Mouse (Mus musculus) stomach, embryonic 14.5 days (tissue): Measurements from ENCODE around the gene Tm4sf19. TPM values are rescaled to one million over a fixed set of nuclear protein-coding genes. Genes with fewer than 3 reads are reported as not detected.
"Not testable (repeated sequence)": the region's sequence is repeated elsewhere in the genome, so short reads cannot be mapped to it uniquely, and the experiment has no call there.

ENCODE experiments used
- ATAC-seq: fragments of 200-750 bp; cut with Nextera tagmentation; 2 replicates; pipeline ENCODE4 v1.8.0; 2017; ENCODE audit warnings: low read depth, moderate TSS enrichment; ENCODE audit not compliant: insufficient number of reproducible peaks, insufficient read depth, low FRiP score
- H3K27ac ChIP-seq: fragments of 300-500 bp; sonication (generic); 2 replicates; pipeline ENCODE4 v1.5.1; 2014; ENCODE audit warnings: mild to moderate bottlenecking, low read length, moderate library complexity, mixed read lengths
- H3K27me3 ChIP-seq: fragments of 300-500 bp; sonication (generic); 2 replicates; pipeline ENCODE4 v1.6.1; 2014; ENCODE audit warnings: low read length, control low read depth, mixed read lengths; ENCODE audit not compliant: control insufficient read depth, insufficient read depth
- H3K36me3 ChIP-seq: fragments of 300-500 bp; sonication (generic); 2 replicates; pipeline ENCODE4 v1.6.1; 2014; ENCODE audit warnings: mild to moderate bottlenecking, control low read depth, low read length, moderate library complexity, mixed read lengths; ENCODE audit not compliant: control insufficient read depth, insufficient read depth
- H3K4me1 ChIP-seq: fragments of 300-500 bp; sonication (generic); 2 replicates; pipeline ENCODE4 v1.6.1; 2014; ENCODE audit warnings: low read length, control low read depth, mixed read lengths; ENCODE audit not compliant: control insufficient read depth, insufficient read depth
- H3K4me2 ChIP-seq: fragments of 300-500 bp; sonication (generic); replicated peaks from 2 replicates; pipeline ENCODE4 v1.6.1; 2014; ENCODE audit warnings: low read depth, low read length, control low read depth
- H3K4me3 ChIP-seq: fragments of 300-500 bp; sonication (generic); 2 replicates; pipeline ENCODE4 v1.5.1; 2014; ENCODE audit warnings: low read depth, low read length, control low read depth
- H3K9ac ChIP-seq: fragments of 300-500 bp; sonication (generic); replicated peaks from 2 replicates; pipeline ENCODE4 v1.6.1; 2014; ENCODE audit warnings: low read depth, mild to moderate bottlenecking, control low read depth, low read length, moderate library complexity, mixed read lengths
- H3K9me3 ChIP-seq: fragments of 300-500 bp; sonication (generic); 2 replicates; pipeline ENCODE4 v1.6.1; 2016; ENCODE audit warnings: low read depth, low read length, control low read depth; ENCODE audit not compliant: control insufficient read depth
- WGBS: fragments of 180-500 bp; shearing (Covaris S2); extraction: QIAGEN DNeasy Blood & Tissue Kit; methylation state at CpG from one replicate; pipeline ENCODE4 v1.1.7; 2014; 5-methylcytosine and 5-hydroxymethylcytosine counted together
- polyA plus RNA-seq: library from polyadenylated mRNA; unstranded; fragments of >200 nt; fragmentation: Nextera tagmentation; extraction: Ambion mirVana; gene quantifications from 2 replicates; pipeline ENCODE4 v1.2.1, GENCODE M21; 2014

The Tm4sf19 gene
- polyA plus RNA-seq, 1 experiment from 2014 or later, result not detected

GRCm38 (mm10) chr16:32433138-32433537, 32.8 kb downstream of the Tm4sf19 start:
- Histone ChIP-seq H3K9me3 (no peaks in the 10 kb centered on the region), H3K36me3 (no peaks in the 10 kb centered on the region), H3K4me1 (peaks cover 9% of the 10 kb centered on the region; the same call in 1 of the 2 replicates), H3K27ac (no peak overlapping the region), H3K9ac (no peak overlapping the region), H3K4me2 (no peak overlapping the region), H3K27me3 (no peaks in the 10 kb centered on the region), H3K4me3 (no peak overlapping the region)
- ATAC-seq, result no peak
- WGBS, result 84% methylated on average over 2 of the region's 2 CpGs

- peaks cover 9% of the 10 kb centered on the region; the same call in 1 of the 2 replicates for H3K4me1 ChIP-seq
- no peak overlapping the region for H3K4me2 ChIP-seq
- no peak overlapping the region for H3K9ac ChIP-seq
- H3K27me3 ChIP-seq, result no peaks in the 10 kb centered on the region
- WGBS, result 53% methylated on average over 6 of the region's 6 CpGs
- ATAC-seq, result no peak
- H3K9me3 ChIP-seq, result no peaks in the 10 kb centered on the region
- H3K36me3 ChIP-seq, result no peaks in the 10 kb centered on the region
- H3K4me3 ChIP-seq, result no peak overlapping the region
- no peak overlapping the region for H3K27ac ChIP-seq
These were observed 33.8 kb downstream of the Tm4sf19 start for GRCm38 (mm10) chr16:32434066-32434465.

DNA sequence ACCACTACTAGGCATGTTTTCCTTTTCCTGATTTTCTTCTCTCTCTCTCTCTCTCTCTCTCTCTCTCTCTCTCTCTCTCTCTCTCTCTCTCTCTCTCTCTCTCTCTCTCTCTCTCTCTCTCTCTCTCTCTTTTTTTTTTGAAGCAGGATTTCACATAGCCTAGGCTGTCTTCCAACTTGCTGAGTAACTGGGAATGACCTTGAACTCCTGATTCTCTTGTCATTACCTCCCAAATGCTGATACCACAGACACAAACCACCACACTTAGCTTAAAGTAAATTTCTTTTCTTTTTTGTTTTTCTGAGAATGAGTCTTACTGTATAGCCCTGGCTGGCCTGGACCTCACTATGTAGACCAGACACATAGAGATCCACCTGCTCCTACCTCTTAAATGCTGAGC, 34.4 kb downstream of the Tm4sf19 start:
- Histone ChIP-seq H3K4me1 (peaks cover 9% of the 10 kb centered on the region; the same call in 1 of the 2 replicates), H3K36me3 (no peaks in the 10 kb centered on the region), H3K27ac (no peak overlapping the region), H3K9me3 (no peaks in the 10 kb centered on the region), H3K9ac (no peak overlapping the region), H3K27me3 (no peaks in the 10 kb centered on the region), H3K4me2 (no peak overlapping the region), H3K4me3 (no peak overlapping the region)
- no peak for ATAC-seq

GRCm38 (mm10) chr16:32436657-32437056, 36.4 kb downstream of the Tm4sf19 start:
- 68% methylated on average over 1 of the region's 1 CpGs for WGBS
- H3K9ac ChIP-seq, result no peak overlapping the region
- peaks cover 5% of the 10 kb centered on the region; the same call in 1 of the 2 replicates for H3K4me1 ChIP-seq
- no peak for ATAC-seq
- no peaks in the 10 kb centered on the region for H3K9me3 ChIP-seq
- no peaks in the 10 kb centered on the region for H3K27me3 ChIP-seq
- H3K4me3 ChIP-seq, result no peak overlapping the region
- H3K4me2 ChIP-seq, result no peak overlapping the region
- no peaks in the 10 kb centered on the region for H3K36me3 ChIP-seq
- H3K27ac ChIP-seq, result no peak overlapping the region

DNA sequence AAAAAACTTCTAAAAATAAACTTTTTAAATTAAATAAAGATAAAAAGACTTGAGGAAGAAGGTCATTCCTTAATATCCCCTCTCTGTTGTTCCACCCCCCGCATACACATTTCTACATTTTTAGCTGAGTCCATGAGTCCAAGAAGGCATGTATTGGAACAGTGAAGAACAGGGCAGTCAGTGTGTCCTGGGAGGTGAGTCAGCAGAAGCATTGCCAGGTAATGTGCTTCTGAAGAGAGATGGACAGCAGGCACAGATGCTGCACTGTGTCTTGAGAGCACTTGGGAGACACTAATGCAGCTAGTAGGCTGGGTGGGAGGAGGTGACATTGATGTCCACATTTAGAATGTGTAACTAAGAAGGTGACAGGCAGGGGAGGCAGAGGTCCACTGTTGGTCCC, 37.0 kb downstream of the Tm4sf19 start:
- no peaks in the 10 kb centered on the region for H3K36me3 ChIP-seq
- H3K9me3 ChIP-seq, result no peaks in the 10 kb centered on the region
- ATAC-seq, result no peak
- no peak overlapping the region for H3K4me2 ChIP-seq
- no peak overlapping the region for H3K4me3 ChIP-seq
- H3K9ac ChIP-seq, result no peak overlapping the region
- 93% methylated on average over 1 of the region's 1 CpGs for WGBS
- no peak overlapping the region for H3K27ac ChIP-seq
- H3K4me1 ChIP-seq, result no peaks in the 10 kb centered on the region
- H3K27me3 ChIP-seq, result no peaks in the 10 kb centered on the region

DNA sequence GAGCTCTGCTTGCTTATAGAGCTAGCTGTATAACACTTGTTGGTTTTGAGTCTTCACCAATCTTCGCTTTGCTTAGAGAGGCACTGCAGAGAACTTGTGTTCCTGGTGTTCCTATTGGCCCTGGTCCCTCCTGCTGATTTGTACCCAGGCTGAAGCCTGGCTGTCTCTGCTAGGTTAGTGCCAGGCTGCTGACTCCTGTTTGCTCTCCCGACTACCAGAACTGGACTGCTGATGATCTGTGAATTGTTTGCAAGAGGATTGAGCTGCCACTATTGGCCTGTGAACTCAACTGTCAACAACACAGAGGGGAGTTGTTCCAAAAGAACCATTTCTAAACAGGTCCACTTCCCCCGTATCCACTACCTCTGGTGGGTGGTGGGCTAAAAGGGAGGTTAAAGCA, 41.1 kb downstream of the Tm4sf19 start:
- no peak for ATAC-seq
- H3K4me1 ChIP-seq, result no peaks in the 10 kb centered on the region
- no peaks in the 10 kb centered on the region for H3K36me3 ChIP-seq
- H3K9me3 ChIP-seq, result no peaks in the 10 kb centered on the region
- H3K4me2 ChIP-seq, result no peak overlapping the region
- H3K4me3 ChIP-seq, result no peak overlapping the region
- WGBS, result 86% methylated on average over 3 of the region's 3 CpGs
- H3K27ac ChIP-seq, result no peak overlapping the region
- no peaks in the 10 kb centered on the region for H3K27me3 ChIP-seq
- no peak overlapping the region for H3K9ac ChIP-seq

DNA sequence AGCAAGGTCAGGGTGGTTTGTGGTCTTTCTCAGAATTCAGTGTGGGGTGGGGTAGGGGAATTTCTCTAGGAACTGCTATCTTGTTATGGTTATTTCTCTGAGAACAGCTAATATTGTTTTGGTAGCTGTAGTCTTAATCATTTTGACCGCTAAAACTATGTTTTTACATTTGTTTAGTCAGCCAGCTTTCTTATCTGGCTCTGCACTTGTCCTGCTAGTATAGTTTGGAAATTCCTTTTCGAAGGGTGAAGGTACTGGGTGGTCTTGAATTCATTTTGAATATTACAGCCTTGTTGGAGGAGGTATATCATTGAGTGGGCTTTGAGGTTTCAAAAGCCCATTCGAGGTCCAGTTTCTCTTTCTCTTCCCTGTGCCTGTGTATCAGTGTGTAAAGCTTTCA, 44.3 kb downstream of the Tm4sf19 start:
- not testable (repeated sequence) for H3K4me2 ChIP-seq, H3K9ac ChIP-seq, H3K27me3 ChIP-seq, H3K27ac ChIP-seq, H3K4me1 ChIP-seq, H3K4me3 ChIP-seq, H3K36me3 ChIP-seq, ATAC-seq, H3K9me3 ChIP-seq
- 85% methylated on average over 3 of the region's 3 CpGs for WGBS

GRCm38 (mm10) chr16:32445558-32445957, 45.3 kb downstream of the Tm4sf19 start:
- H3K9me3 ChIP-seq, result no peaks in the 10 kb centered on the region
- no peaks in the 10 kb centered on the region for H3K27me3 ChIP-seq
- no peaks in the 10 kb centered on the region for H3K4me1 ChIP-seq
- 79% methylated on average over 1 of the region's 1 CpGs for WGBS
- H3K9ac ChIP-seq, result no peak overlapping the region
- ATAC-seq, result no peak
- no peak overlapping the region for H3K4me2 ChIP-seq
- no peak overlapping the region for H3K27ac ChIP-seq
- no peaks in the 10 kb centered on the region for H3K36me3 ChIP-seq
- H3K4me3 ChIP-seq, result no peak overlapping the region

DNA sequence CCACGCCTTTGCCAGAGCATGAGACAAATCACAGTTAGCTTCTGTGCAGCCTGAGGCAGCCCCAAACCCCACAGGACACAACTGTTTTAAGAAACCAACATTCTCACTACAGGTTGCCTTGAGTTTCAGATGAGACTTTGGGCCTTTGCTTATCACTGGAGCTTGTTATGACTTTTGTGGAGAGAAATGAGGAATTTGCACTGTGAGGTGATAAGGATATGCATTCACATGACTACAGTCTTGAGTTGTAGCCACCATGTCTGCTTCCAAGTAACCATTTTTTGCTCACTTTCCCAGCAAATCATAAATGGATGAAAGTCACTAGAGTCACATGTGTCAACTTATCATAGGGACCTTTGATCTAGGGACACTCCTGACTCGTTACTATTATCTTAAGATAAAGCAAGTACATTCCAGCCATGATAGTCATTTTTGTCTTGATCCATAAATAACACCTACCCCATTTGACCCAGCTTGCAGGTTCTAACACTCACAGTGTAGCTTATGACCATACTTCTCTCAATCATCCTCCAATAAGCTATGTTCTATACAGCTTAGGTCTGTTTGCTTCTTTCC, 46.3 kb downstream of the Tm4sf19 start:
- Histone ChIP-seq H3K4me1 (no peaks in the 10 kb centered on the region), H3K9me3 (no peaks in the 10 kb centered on the region), H3K9ac (no peak overlapping the region), H3K36me3 (no peaks in the 10 kb centered on the region), H3K4me2 (no peak overlapping the region), H3K4me3 (no peak overlapping the region), H3K27me3 (no peaks in the 10 kb centered on the region), H3K27ac (no peak overlapping the region)
- 82% methylated on average over 2 of the region's 2 CpGs for WGBS
- no peak for ATAC-seq
